Mouse (Mus musculus) liver, embryonic 14.5 days (tissue): ENCODE measurements around the gene Olfr1216.

Experiments
- CTCF ChIP-seq: IDR thresholded peaks from 2 replicates; pipeline ENCODE4 v1.5.1; 2016; ENCODE audit warnings: antibody characterized with exemption, low read depth, control low read depth
- EP300 ChIP-seq: IDR thresholded peaks from 2 replicates; pipeline ENCODE4 v1.6.1; 2016; ENCODE audit warnings: antibody characterized with exemption, low read depth

DNA sequence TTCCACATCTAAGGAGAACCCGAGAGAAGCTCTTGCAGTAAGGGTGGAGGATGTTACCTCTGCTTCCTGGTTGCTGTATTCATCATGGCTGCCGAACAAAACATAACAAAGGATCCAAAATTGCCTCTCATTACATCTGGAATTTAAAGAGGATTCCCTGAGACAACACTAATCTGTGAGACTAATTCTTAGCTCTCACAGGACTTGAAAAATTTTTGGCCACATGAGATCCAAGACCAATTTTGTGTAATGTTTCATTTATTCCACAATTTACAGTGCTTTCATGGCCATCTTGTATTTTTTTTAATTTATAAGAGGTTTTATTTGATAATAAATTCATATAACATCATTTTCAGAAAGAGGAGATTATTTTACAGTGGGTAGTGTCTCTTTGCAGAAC lies 13.8 kb upstream of the Olfr1216 start, which contains the start of gene Olfr1217:
- TF ChIP-seq EP300, result no peak
- TF ChIP-seq CTCF, result no peak
